Mouse (Mus musculus) c-Kit-positive CD71-positive TER-119-positive erythroid progenitor cells, embryonic 14.5 days (primary cell): ENCODE results near the gene Uqcc3.
"Not testable (repeated sequence)": the region's sequence is repeated elsewhere in the genome, so short reads cannot be mapped to it uniquely, and the experiment has no call there.

Source experiments
- DNase-seq: peaks from one replicate; pipeline ENCODE4 v3.0.0-alpha.2; 2013; ENCODE audit warnings: low spot score

Gene Uqcc3

GRCm38 (mm10) chr19:8850402-8850901, 30.3 kb downstream of the Uqcc3 start, which contains the start of gene Lrrn4cl:
Lrrn4cl (plus strand) TSS chr19:8850768.
- no peak for DNase-seq

- no peak for DNase-seq
Observed at GRCm38 (mm10) chr19:8848356-8848755, 32.4 kb downstream of the Uqcc3 start.

GRCm38 (mm10) chr19:8844371-8845129, 36.2 kb downstream of the Uqcc3 start:
- DNase-seq = peak; percentile 74

GRCm38 (mm10) chr19:8842961-8843360, 37.8 kb downstream of the Uqcc3 start:
- no peak for DNase-seq

- no peak for DNase-seq
Observed at GRCm38 (mm10) chr19:8841012-8841411, 39.7 kb downstream of the Uqcc3 start.

GRCm38 (mm10) chr19:8839908-8840791, 40.6 kb downstream of the Uqcc3 start:
- peak; percentile 71 for DNase-seq

GRCm38 (mm10) chr19:8839103-8839907, 41.4 kb downstream of the Uqcc3 start, which contains the start of gene Gng3:
Gng3 (minus strand) TSS chr19:8839194.
- DNase-seq = no peak

- DNase-seq = peak; percentile 24
Observed at GRCm38 (mm10) chr19:8838041-8838730, 42.5 kb downstream of the Uqcc3 start.

- peak; percentile 76 for DNase-seq
Observed at GRCm38 (mm10) chr19:8837251-8837791, 43.4 kb downstream of the Uqcc3 start, which contains the start of gene Bscl2. Bscl2 (plus strand) TSS chr19:8837467.

- not testable (repeated sequence) for DNase-seq
Observed at GRCm38 (mm10) chr19:8836327-8836726, 44.4 kb downstream of the Uqcc3 start.

GRCm38 (mm10) chr19:8832971-8833370, 47.8 kb downstream of the Uqcc3 start:
- no peak for DNase-seq

- DNase-seq = no peak
Observed at GRCm38 (mm10) chr19:8831262-8831661, 49.5 kb downstream of the Uqcc3 start.

- no peak for DNase-seq
Observed at GRCm38 (mm10) chr19:8830664-8831063, 50.1 kb downstream of the Uqcc3 start.
